Mouse (Mus musculus) intestine, embryonic 15.5 days (tissue): ENCODE data around the gene Inka2. TPM values are rescaled to one million over a fixed set of nuclear protein-coding genes. Genes with fewer than 3 reads are reported as not detected.

Source experiments
- ATAC-seq: fragments of 200-750 bp; cut with Nextera tagmentation; 2 replicates; pipeline ENCODE4 v1.8.0; 2017; ENCODE audit warnings: moderate TSS enrichment, moderate library complexity
- H3K27ac ChIP-seq: fragments of 300-500 bp; sonication (generic); 2 replicates; pipeline ENCODE4 v1.5.1; 2015; ENCODE audit warnings: mild to moderate bottlenecking, inconsistent platforms
- H3K27me3 ChIP-seq: fragments of 300-500 bp; sonication (generic); replicated peaks from 2 replicates; pipeline ENCODE4 v1.6.1; 2015; ENCODE audit warnings: inconsistent platforms
- H3K36me3 ChIP-seq: fragments of 300-500 bp; sonication (generic); 2 replicates; pipeline ENCODE4 v1.6.1; 2015; ENCODE audit warnings: inconsistent platforms
- H3K4me1 ChIP-seq: fragments of 300-500 bp; sonication (generic); replicated peaks from 2 replicates; pipeline ENCODE4 v1.6.1; 2015; ENCODE audit warnings: inconsistent platforms
- H3K4me2 ChIP-seq: fragments of 300-500 bp; sonication (generic); replicated peaks from 2 replicates; pipeline ENCODE4 v1.6.1; 2015; ENCODE audit warnings: mild to moderate bottlenecking, inconsistent platforms
- H3K4me3 ChIP-seq: fragments of 300-500 bp; sonication (generic); replicated peaks from 2 replicates; pipeline ENCODE4 v1.5.1; 2015; ENCODE audit warnings: inconsistent platforms
- H3K9ac ChIP-seq: fragments of 300-500 bp; sonication (generic); 2 replicates; pipeline ENCODE4 v1.6.1; 2015; ENCODE audit warnings: inconsistent platforms
- H3K9me3 ChIP-seq: fragments of 300-500 bp; sonication (generic); 2 replicates; pipeline ENCODE4 v1.6.1; 2016; ENCODE audit warnings: inconsistent platforms
- whole genome bisulfite sequencing: fragments of 180-500 bp; shearing (Covaris S2); methylation state at CpG from one replicate; pipeline ENCODE4 v1.1.7; 2015; 5-methylcytosine and 5-hydroxymethylcytosine counted together
- polyA plus RNA-seq: library from polyadenylated mRNA; unstranded; fragments of >200 nt; fragmentation: Nextera tagmentation; extraction: Ambion mirVana; gene quantifications from 2 replicates; pipeline ENCODE4 v1.2.1, GENCODE M21; 2015

The Inka2 gene
- polyA plus RNA-seq: 1.7 and 2.2 TPM in 2 replicates

GRCm38 (mm10) chr3:105704031-105705008 is at the start of gene Inka2:
Gene Inka2, plus strand, starts transcription at chr3:105704599.
- H3K9ac ChIP-seq: peak within 1 kb of the TSS; percentile 68
- no peaks in the 10 kb centered on the region for H3K36me3 ChIP-seq
- peak; percentile 98 for ATAC-seq
- peak within 1 kb of the TSS; percentile 56 for H3K4me3 ChIP-seq
- peak within 1 kb of the TSS; percentile 99 for H3K4me2 ChIP-seq
- 7% methylated on average over 37 of the region's 43 CpGs for WGBS
- peaks cover 7% of the 10 kb centered on the region for H3K27me3 ChIP-seq
- H3K4me1 ChIP-seq: peaks cover 10% of the 10 kb centered on the region; the same call in 1 of the 2 replicates
- H3K27ac ChIP-seq: peak within 1 kb of the TSS; percentile 58; the same call in 1 of the 2 replicates
- no peaks in the 10 kb centered on the region for H3K9me3 ChIP-seq

DNA sequence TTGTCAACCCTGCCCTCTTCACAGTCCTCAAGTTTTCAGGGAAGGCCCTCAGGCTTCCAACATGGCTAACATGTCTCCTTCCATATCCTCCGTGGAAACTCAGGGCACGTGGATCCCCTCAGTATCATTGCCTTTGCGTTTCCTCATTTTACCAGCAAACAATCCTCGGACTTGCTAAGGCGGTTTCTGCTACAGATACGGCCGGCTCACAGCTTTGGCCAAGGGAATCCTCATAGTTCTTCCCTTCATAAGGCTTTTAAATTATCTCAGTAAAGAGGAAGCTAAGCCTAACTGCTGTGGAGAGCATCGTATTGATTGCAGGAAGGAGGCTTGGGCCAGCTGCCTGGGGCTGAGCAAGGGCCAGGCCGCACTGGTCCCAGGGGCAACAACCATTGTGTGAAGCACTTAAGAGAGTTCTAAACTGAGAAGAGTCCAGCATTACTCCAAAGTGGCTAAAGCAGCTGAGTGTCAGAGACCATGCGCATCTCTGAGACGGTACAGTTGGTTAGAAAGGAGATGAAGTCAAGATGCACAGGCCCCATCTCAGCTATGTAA is 49.3 kb upstream of the Inka2 start:
- H3K4me2 ChIP-seq: no peak overlapping the region
- H3K9me3 ChIP-seq: no peaks in the 10 kb centered on the region
- H3K4me1 ChIP-seq: no peaks in the 10 kb centered on the region
- no peak overlapping the region for H3K4me3 ChIP-seq
- H3K27ac ChIP-seq: no peak overlapping the region
- H3K27me3 ChIP-seq: no peaks in the 10 kb centered on the region
- no peak for ATAC-seq
- no peaks in the 10 kb centered on the region for H3K36me3 ChIP-seq
- no peak overlapping the region for H3K9ac ChIP-seq
- 89% methylated on average over 11 of the region's 11 CpGs for WGBS

- H3K27ac ChIP-seq: no peak overlapping the region
These were observed 43.9 kb upstream of the Inka2 start for GRCm38 (mm10) chr3:105660530-105660929.

GRCm38 (mm10) chr3:105663043-105663442 is 41.4 kb upstream of the Inka2 start:
- 42% methylated on average over 8 of the region's 8 CpGs for WGBS
- Histone ChIP-seq H3K9ac (no peak overlapping the region), H3K4me2 (no peak overlapping the region), H3K4me1 (no peaks in the 10 kb centered on the region), H3K27me3 (no peaks in the 10 kb centered on the region), H3K27ac (no peak overlapping the region), H3K9me3 (no peaks in the 10 kb centered on the region), H3K36me3 (no peaks in the 10 kb centered on the region), H3K4me3 (no peak overlapping the region)
- peak; percentile 17; the same call in 1 of the 2 replicates for ATAC-seq

More at GRCm38 (mm10) chr3:105660530-105660929, 43.9 kb upstream of the Inka2 start:
- Histone ChIP-seq H3K9ac (no peak overlapping the region), H3K4me1 (no peaks in the 10 kb centered on the region), H3K9me3 (no peaks in the 10 kb centered on the region), H3K4me2 (no peak overlapping the region), H3K4me3 (no peak overlapping the region), H3K36me3 (no peaks in the 10 kb centered on the region), H3K27me3 (no peaks in the 10 kb centered on the region)
- WGBS: 46% methylated on average over 2 of the region's 2 CpGs
- no peak for ATAC-seq

GRCm38 (mm10) chr3:105665105-105665765 is 39.2 kb upstream of the Inka2 start:
- H3K9me3 ChIP-seq: no peaks in the 10 kb centered on the region
- H3K27ac ChIP-seq: no peak overlapping the region
- no peaks in the 10 kb centered on the region for H3K4me1 ChIP-seq
- H3K4me3 ChIP-seq: no peak overlapping the region
- H3K36me3 ChIP-seq: no peaks in the 10 kb centered on the region
- H3K27me3 ChIP-seq: no peaks in the 10 kb centered on the region
- 78% methylated on average over 9 of the region's 9 CpGs for WGBS
- ATAC-seq: no peak
- no peak overlapping the region for H3K9ac ChIP-seq
- H3K4me2 ChIP-seq: no peak overlapping the region

- Histone ChIP-seq H3K27ac (no peak overlapping the region), H3K4me2 (no peak overlapping the region), H3K9ac (no peak overlapping the region), H3K9me3 (no peaks in the 10 kb centered on the region), H3K4me3 (no peak overlapping the region), H3K27me3 (no peaks in the 10 kb centered on the region), H3K4me1 (no peaks in the 10 kb centered on the region), H3K36me3 (no peaks in the 10 kb centered on the region)
- no peak for ATAC-seq
- WGBS: 66% methylated on average over 4 of the region's 4 CpGs
These were observed 37.3 kb upstream of the Inka2 start for GRCm38 (mm10) chr3:105666996-105667523.

GRCm38 (mm10) chr3:105668161-105668560 is 36.2 kb upstream of the Inka2 start:
- Histone ChIP-seq H3K4me2 (no peak overlapping the region), H3K4me3 (no peak overlapping the region), H3K36me3 (no peaks in the 10 kb centered on the region), H3K27me3 (no peaks in the 10 kb centered on the region), H3K27ac (no peak overlapping the region), H3K9me3 (no peaks in the 10 kb centered on the region), H3K9ac (no peak overlapping the region), H3K4me1 (no peaks in the 10 kb centered on the region)
- no peak for ATAC-seq
- 37% methylated on average over 9 of the region's 9 CpGs for WGBS

GRCm38 (mm10) chr3:105669776-105670175 is 34.6 kb upstream of the Inka2 start:
- 84% methylated on average over 3 of the region's 3 CpGs for WGBS
- H3K27me3 ChIP-seq: no peaks in the 10 kb centered on the region
- no peak overlapping the region for H3K9ac ChIP-seq
- ATAC-seq: no peak
- no peaks in the 10 kb centered on the region for H3K4me1 ChIP-seq
- no peak overlapping the region for H3K27ac ChIP-seq
- H3K9me3 ChIP-seq: no peaks in the 10 kb centered on the region
- no peak overlapping the region for H3K4me3 ChIP-seq
- H3K36me3 ChIP-seq: no peaks in the 10 kb centered on the region
- no peak overlapping the region for H3K4me2 ChIP-seq

DNA sequence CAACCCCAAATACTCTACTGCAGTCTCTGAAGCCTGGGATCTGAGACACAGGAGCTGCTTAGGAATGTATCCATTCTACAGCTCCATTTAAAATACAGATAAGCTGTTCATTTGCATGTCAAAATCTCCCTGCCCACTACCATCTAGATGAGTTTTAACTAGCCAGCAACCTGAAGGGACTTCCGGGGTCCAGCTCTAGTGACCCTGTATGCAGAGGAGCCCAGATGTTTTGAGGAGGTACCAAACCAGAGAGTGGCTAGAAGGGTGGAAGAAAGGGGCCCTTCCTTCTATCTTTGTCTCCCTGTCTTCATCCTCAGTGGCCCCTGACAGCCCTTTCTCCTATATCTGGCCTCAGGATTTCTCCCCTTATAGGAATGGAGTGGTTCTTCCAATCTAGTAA is 33.6 kb upstream of the Inka2 start:
- no peaks in the 10 kb centered on the region for H3K27me3 ChIP-seq
- no peak overlapping the region for H3K9ac ChIP-seq
- H3K4me3 ChIP-seq: no peak overlapping the region
- no peak overlapping the region for H3K4me2 ChIP-seq
- ATAC-seq: no peak
- 88% methylated on average over 1 of the region's 1 CpGs for WGBS
- no peaks in the 10 kb centered on the region for H3K4me1 ChIP-seq
- no peaks in the 10 kb centered on the region for H3K9me3 ChIP-seq
- no peak overlapping the region for H3K27ac ChIP-seq
- H3K36me3 ChIP-seq: no peaks in the 10 kb centered on the region

DNA sequence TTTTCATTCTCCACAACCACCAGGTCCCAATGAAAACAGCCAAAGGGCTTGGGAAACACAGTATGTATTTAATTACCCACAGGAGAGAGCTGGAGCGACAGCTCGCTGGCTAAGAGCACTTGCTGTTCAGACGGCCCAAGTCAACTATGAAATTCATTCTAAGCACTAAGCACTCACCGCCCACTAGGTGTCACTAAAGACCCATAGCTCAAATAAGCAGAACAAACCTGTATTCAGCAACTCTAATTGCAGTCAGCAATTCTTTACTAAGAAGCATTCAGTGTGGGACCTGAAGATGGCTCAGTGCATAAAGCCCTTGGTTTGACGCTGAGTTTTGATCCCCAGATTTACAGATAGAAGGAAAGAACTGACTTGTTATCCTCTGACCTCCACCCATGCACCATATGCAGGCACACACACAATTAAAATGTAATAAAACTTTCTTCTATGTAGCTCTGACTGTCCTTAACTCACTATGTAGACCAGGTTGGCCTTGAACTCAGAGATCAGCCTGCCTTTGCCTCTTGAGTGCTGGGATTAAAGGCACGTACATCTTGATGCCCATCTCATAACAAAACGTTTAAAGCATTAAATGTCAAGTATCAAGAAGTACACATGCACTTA is 29.7 kb upstream of the Inka2 start:
- WGBS: 18% methylated on average over 7 of the region's 7 CpGs
- no peaks in the 10 kb centered on the region for H3K27me3 ChIP-seq
- H3K36me3 ChIP-seq: peaks cover 13% of the 10 kb centered on the region
- no peak overlapping the region for H3K4me3 ChIP-seq
- no peak overlapping the region for H3K9ac ChIP-seq
- no peaks in the 10 kb centered on the region for H3K4me1 ChIP-seq
- peak; percentile 77 for ATAC-seq
- no peaks in the 10 kb centered on the region for H3K9me3 ChIP-seq
- no peak overlapping the region for H3K4me2 ChIP-seq
- no peak overlapping the region for H3K27ac ChIP-seq

- Histone ChIP-seq H3K27me3 (no peaks in the 10 kb centered on the region), H3K4me2 (no peak overlapping the region), H3K4me3 (no peak overlapping the region), H3K9ac (no peak overlapping the region), H3K4me1 (no peaks in the 10 kb centered on the region), H3K27ac (no peak overlapping the region), H3K9me3 (no peaks in the 10 kb centered on the region), H3K36me3 (peaks cover 13% of the 10 kb centered on the region)
- 54% methylated on average over 2 of the region's 2 CpGs for WGBS
- no peak for ATAC-seq
These were observed 28.5 kb upstream of the Inka2 start for GRCm38 (mm10) chr3:105675932-105676331.

- Histone ChIP-seq H3K4me2 (no peak overlapping the region), H3K4me3 (no peak overlapping the region), H3K9me3 (no peaks in the 10 kb centered on the region), H3K27me3 (no peaks in the 10 kb centered on the region), H3K27ac (no peak overlapping the region), H3K9ac (no peak overlapping the region), H3K4me1 (no peaks in the 10 kb centered on the region), H3K36me3 (peaks cover 23% of the 10 kb centered on the region)
- ATAC-seq: no peak
- 94% methylated on average over 7 of the region's 7 CpGs for WGBS
These were observed 24.1 kb upstream of the Inka2 start for GRCm38 (mm10) chr3:105680346-105680745.
